Mouse (Mus musculus) stomach, embryonic 16.5 days (tissue): Measurements from ENCODE around the gene Agps. TPM values are rescaled to one million over a fixed set of nuclear protein-coding genes. Genes with fewer than 3 reads are reported as not detected.
"Not testable (repeated sequence)": the region's sequence is repeated elsewhere in the genome, so short reads cannot be mapped to it uniquely, and the experiment has no call there.

ENCODE experiments used
- ATAC-seq: fragments of 200-750 bp; cut with Nextera tagmentation; 2 replicates; pipeline ENCODE4 v1.8.0; 2017; ENCODE audit warnings: moderate number of reproducible peaks, moderate TSS enrichment; ENCODE audit not compliant: insufficient read depth, low FRiP score
- H3K27ac ChIP-seq: fragments of 300-500 bp; sonication (generic); 2 replicates; pipeline ENCODE4 v1.5.1; 2014; ENCODE audit warnings: low read length
- H3K27me3 ChIP-seq: fragments of 300-500 bp; sonication (generic); 2 replicates; pipeline ENCODE4 v1.6.1; 2014; ENCODE audit warnings: low read length, control low read depth, mixed read lengths; ENCODE audit not compliant: control insufficient read depth, insufficient read depth
- H3K36me3 ChIP-seq: fragments of 300-500 bp; sonication (generic); 2 replicates; pipeline ENCODE4 v1.6.1; 2014; ENCODE audit warnings: low read length; ENCODE audit not compliant: control insufficient read depth, insufficient read depth
- H3K4me1 ChIP-seq: fragments of 300-500 bp; sonication (generic); 2 replicates; pipeline ENCODE4 v1.6.1; 2014; ENCODE audit warnings: low read length, control low read depth, mixed read lengths; ENCODE audit not compliant: control insufficient read depth, insufficient read depth
- H3K4me2 ChIP-seq: fragments of 300-500 bp; sonication (generic); 2 replicates; pipeline ENCODE4 v1.6.1; 2014; ENCODE audit warnings: low read depth, low read length, mixed read lengths
- H3K4me3 ChIP-seq: fragments of 300-500 bp; sonication (generic); replicated peaks from 2 replicates; pipeline ENCODE4 v1.5.1; 2014; ENCODE audit warnings: mild to moderate bottlenecking, low read length
- H3K9ac ChIP-seq: fragments of 300-500 bp; sonication (generic); 2 replicates; pipeline ENCODE4 v1.6.1; 2014; ENCODE audit warnings: low read length
- H3K9me3 ChIP-seq: fragments of 300-500 bp; sonication (generic); replicated peaks from 2 replicates; pipeline ENCODE4 v1.6.1; 2016; ENCODE audit warnings: low read length, control low read depth; ENCODE audit not compliant: control insufficient read depth
- WGBS: fragments of 180-500 bp; shearing (Covaris S2); extraction: QIAGEN DNeasy Blood & Tissue Kit; methylation state at CpG from one replicate; pipeline ENCODE4 v1.1.7; 2014; 5-methylcytosine and 5-hydroxymethylcytosine counted together
- polyA plus RNA-seq: library from polyadenylated mRNA; unstranded; fragments of >200 nt; fragmentation: Nextera tagmentation; extraction: Ambion mirVana; gene quantifications from 2 replicates; pipeline ENCODE4 v1.2.1, GENCODE M21; 2015

The Agps gene
- polyA plus RNA-seq, 1 experiment from 2014 or later, result 28.1 TPM

- WGBS, result 86% methylated on average over 2 of the region's 2 CpGs
- not testable (repeated sequence) for H3K4me3 ChIP-seq, ATAC-seq, H3K9me3 ChIP-seq, H3K27ac ChIP-seq, H3K36me3 ChIP-seq, H3K27me3 ChIP-seq, H3K4me1 ChIP-seq, H3K4me2 ChIP-seq, H3K9ac ChIP-seq
These were observed 144.1 kb downstream of the Agps start for GRCm38 (mm10) chr2:75976070-75976469.

DNA sequence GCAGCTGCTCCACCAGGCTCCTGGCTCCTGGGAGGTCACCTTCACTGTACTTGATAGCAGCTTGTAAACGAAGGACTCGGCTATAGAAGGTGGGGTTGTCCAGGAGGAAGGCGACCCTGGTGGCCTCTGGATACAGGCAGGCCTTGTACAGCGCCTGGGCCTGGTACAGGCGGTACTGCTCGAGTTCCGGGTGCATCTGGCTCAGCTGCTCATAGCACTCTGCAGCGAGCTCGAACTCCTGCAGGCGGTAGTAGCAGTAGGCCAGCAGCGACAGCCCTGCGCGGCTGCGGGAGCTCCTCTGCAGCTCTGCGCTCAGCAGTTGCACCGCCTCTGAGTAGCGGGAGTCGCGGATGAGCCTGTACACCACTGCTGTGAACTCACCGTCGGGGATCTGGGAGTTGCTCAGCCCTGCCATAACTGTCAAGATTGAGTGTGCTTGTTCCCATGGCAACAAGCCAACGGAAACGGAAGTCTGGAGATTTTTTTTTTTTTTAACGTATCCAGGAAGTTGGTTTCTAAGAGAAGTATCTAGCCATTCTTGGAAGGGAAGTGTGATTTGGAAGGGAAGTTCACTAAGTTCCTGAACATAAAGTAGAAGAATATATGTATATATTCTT, 145.9 kb downstream of the Agps start, which contains the start of gene Ttc30a2:
Gene Ttc30a2, minus strand, starts transcription at position 419 of the 617 bp plus-strand sequence.
- not testable (repeated sequence) for H3K4me3 ChIP-seq, H3K4me2 ChIP-seq, H3K27me3 ChIP-seq, H3K36me3 ChIP-seq, H3K9ac ChIP-seq, H3K4me1 ChIP-seq, H3K9me3 ChIP-seq, ATAC-seq, H3K27ac ChIP-seq
- 31% methylated on average over 20 of the region's 24 CpGs for whole genome bisulfite sequencing

Other genes with a start within 250 kb of the Agps start
- gene Hnrnpa3, start 172.9 kb upstream of the Agps start, polyA plus RNA-seq, result 194 and 260 TPM in 2 replicates
- gene Nfe2l2, start 127.5 kb upstream of the Agps start, polyA plus RNA-seq, result 128 and 142 TPM in 2 replicates
- gene Ttc30b, start 106.4 kb downstream of the Agps start, polyA plus RNA-seq, result 12.3 and 13.7 TPM in 2 replicates
- 0.35 and 0.67 TPM in 2 replicates for gene Ttc30a2, start 146.0 kb downstream of the Agps start, polyA plus RNA-seq
- gene Ttc30a1, start 149.8 kb downstream of the Agps start, polyA plus RNA-seq, result 7.2 and 7.6 TPM in 2 replicates